Mouse (Mus musculus): Measurements from ENCODE around the gene Mymk. TPM values are rescaled to one million over a fixed set of nuclear protein-coding genes. Genes with fewer than 3 reads are reported as not detected.

The Mymk gene
- total RNA-seq (2021): under 1 TPM in 1 of 2 experiments, not detected in 1; 0.42 TPM

DNA sequence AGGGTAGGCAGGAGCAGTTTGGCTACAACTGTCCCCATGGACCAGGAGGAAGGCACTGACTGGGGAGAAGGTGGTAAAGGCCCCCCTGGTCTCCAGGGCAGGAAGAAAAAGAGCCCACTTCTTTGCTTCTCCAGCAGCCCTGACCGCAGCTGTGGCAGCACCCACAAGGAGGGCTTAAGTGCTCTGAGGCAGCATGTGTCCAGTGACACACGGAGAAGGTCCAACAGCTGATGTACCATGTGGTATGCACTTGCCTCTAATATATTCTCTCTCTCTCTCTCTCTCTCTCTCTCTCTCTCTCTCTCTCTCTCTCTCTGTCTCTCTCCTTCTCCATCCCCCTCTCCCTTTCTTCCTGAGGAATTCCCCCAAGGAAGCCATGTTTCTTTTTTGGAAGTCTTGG, at the start of gene Mymk:
Gene Mymk, minus strand, starts transcription at position 202 of the 400 bp plus-strand sequence.
- no peak for DNase-seq
- intact Hi-C loops (cut with DNase I): no loop called here

DNA sequence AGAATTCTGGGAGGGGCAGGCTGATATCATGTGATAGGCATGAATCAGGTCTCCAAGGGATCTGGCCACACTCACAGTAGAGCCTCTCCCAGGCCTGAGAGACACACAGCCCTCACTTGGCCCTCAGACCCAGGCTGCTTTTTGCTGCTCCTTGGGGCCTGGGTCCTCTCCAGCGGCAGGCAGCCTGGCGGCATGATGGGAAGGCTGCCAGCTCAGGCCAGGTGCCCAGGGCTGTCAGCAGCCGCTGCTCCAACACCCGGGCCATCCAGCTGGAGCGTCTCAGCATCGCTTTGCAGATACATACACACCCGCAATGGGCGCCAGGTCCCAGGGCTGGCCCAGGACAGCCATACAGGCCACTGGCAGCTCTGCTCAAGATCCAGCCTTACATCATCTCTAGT, 48.3 kb upstream of the Mymk start:
- peak; percentile 88 for DNase-seq
- intact Hi-C loops (cut with DNase I): no loop called here

DNA sequence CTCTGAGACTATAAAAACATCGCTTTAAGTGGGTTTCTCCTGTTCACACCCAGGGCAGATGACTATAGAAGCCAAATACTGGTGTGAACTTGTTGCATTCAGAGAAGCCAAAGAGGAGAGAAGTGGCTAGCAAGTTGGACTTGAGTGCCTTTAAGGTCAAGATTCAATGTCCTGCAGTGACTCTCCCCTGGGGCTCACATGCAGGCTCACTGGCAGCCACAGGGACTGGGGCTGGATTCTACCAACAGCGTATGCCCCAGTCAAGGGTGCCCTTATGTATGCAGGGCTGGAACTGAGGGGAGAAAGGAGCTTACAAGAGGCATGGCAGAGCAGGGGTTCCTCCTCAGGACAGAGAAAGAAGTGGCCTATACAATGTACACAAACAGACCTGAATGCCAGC, 47.8 kb upstream of the Mymk start:
- intact Hi-C loops (cut with DNase I): no loop called here
- no peak for DNase-seq

DNA sequence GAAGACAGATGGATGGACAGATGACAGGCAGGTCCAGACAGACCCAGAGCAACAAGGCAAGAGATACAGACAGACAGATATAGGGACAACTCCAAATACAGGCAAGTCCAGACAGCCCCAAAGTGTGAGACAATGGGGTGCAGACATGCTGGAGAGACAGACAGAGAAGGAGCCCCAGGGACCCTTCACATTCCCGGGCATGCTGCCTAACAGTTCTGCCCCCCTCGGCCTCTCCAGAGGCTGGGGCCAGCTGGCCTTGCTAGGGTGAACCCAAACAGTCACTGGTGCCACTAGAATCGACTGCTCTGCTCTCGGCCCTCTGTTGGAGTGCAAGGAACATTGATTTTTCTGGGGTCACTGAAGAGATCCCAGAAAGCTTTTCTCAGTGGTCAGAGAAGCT, 46.5 kb upstream of the Mymk start:
- intact Hi-C loops (cut with DNase I): no loop called here
- DNase-seq: no peak

DNA sequence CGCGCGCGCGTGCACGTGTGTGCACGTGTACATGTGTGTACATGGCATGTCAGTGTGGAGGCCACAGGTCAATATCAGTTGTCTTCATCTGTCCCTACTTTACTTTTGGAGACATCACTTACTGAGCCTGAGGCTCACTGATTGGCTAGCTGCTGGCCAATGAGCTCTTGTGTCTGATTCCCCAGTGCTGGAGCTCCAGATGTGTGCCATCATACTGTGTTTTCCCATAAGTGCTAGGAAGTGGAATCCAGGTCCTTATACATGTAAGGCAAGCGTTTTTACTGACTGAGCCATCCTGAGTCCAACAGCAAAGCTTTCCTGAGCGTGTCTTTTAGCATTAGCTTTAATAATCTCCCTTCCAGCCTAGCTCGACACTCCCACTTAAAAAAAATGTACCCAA, 42.2 kb upstream of the Mymk start:
- intact Hi-C loops (cut with DNase I): no loop called here
- DNase-seq: no peak

DNA sequence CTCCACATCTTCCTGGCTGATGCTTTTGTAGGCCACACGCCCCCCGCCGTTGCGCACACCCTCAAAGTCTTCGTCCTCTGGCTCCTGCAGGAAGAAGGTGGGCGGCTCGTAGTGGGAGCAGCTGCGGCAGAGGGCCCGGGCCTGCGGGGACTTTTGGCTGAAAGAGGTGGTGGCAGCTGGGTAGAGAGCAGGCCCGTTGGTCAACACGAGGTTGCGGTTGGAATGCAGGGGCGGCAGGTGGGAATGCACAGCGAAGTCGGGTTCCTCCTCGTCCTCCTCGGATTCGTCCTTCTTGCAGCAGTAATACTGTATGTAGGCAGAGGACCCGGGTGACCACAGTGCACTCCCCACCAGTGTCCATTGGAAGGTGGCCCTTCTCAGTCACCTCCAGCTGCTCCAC, 40.6 kb upstream of the Mymk start:
- no peak for DNase-seq
- intact Hi-C loops (cut with DNase I): no loop called here

DNA sequence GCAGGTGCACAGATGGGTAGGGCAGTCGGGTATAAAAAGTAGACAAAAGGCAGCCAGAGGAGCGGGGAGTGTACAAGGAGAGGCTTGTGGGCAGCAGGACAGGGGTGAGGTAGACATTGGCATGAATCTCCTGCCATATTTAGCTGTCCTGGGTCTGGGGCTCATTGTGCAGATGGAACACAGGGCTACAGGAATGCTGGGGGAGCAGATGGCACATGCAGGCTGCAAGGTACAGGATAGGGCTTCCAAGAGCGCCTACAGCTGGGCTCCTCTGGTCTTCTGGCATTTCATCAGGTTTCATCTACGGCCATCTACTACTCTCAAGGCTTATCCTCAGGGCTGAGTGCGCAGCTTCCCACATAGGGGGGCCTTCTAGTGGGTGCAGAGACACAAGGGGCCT, 37.1 kb upstream of the Mymk start:
- intact Hi-C loops (cut with DNase I): no loop called here

DNA sequence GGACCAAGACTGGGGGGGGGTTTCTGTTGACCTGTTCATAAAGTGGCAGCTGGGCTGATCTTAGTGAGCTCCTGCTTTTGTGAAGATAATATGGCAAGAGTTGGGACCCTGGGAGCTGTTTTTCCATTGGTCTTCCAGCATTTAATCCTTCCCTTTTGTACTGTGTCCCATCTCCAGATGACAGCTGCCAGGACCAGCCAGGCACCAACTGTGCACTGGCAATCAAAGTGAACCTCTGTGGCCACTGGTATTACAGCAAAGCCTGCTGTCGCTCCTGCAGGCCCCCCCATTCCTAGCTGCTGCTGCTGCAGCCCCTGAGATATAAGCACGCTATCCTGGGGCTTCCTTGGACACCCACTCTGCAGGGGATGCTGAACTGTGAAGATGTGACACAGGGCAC, 36.2 kb upstream of the Mymk start:
- intact Hi-C loops (cut with DNase I): no loop called here
- peak; percentile 63 for DNase-seq

More for the DNA sequence above, 37.1 kb upstream of the Mymk start:
- peak; percentile 54 for DNase-seq

DNA sequence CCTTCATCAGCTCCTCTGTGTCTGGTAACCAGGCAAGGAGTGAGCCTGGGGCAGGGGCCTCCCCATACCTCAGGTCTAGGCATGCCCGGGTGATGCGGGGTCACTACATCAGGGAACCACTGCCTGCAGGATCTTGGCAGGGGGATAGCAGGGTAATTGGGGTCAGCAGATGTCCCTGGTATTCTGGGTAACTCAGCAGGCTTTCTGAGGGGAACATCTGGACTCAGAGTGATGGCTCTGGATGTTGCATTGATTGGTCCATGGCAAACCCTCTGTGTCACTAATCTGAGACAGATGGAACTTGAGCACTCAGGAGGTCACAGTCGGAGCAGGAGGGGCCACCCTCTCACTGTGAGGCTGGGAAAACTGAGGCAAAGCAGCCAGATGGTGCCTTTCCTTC, 34.8 kb upstream of the Mymk start:
- no peak for DNase-seq
- intact Hi-C loops (cut with DNase I): no loop called here

DNA sequence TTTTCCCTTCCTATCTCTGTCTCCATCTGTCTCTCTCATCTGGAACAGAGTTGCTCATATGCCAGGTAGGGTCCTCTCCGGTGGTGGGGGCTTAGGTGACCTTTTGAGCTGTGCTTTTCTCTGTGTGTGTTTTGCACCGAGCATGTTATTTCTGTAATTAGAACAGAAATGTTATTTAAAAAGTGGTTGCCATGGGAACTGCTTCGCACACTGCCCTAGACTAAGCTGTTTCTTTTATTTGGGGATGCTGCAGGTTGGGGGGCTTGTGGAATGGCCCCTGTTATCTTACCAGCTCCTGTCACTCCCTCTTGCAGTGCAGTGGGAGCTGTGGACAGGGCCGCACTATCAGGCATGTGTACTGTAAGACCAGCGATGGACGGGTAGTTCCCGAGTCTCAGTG, 31.6 kb upstream of the Mymk start:
- intact Hi-C loops (cut with DNase I): no loop called here
- no peak for DNase-seq

DNA sequence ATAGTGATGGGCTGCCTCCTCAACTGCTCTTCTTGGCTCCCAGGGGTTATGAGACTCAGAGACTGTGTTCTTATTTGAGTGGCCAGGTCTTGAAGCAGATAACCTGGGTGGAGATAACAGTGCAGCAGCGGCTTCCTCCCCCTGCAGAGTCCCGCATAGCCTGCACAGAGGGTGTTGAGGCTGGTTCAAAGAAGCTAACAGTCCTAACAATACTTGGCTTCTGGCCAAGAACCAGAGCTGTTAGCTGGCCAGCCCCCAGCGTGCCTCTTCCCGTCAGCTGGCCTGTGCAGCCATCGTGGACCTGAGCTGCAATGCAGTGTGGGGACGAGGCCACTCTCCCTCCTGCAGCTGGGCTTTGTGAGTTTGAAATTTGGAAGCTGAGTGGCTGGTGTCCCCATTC, 25.8 kb upstream of the Mymk start:
- intact Hi-C loops (cut with DNase I): no loop called here
- DNase-seq: peak; percentile 66

DNA sequence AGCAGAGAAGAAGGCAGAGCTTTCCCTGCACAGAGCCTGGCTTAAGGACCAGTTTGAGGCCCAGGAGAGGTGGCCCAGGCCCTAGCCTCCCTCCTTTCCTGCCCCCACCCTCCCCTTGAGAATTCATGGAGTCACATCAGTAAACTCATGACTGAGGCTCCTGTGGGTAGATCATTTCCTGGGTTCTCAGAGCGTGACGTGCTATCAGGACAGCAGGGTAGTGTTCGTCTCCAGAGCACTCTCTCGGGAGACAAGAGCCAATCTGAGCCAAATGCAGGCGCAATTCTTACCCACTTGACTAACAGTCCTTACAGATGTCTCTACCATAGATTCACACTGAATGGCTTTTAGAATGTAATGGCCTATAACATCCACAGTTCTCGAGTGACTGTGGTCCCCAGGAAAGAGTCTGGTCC, 25.3 kb upstream of the Mymk start:
- intact Hi-C loops (cut with DNase I): no loop called here
- DNase-seq: no peak

DNA sequence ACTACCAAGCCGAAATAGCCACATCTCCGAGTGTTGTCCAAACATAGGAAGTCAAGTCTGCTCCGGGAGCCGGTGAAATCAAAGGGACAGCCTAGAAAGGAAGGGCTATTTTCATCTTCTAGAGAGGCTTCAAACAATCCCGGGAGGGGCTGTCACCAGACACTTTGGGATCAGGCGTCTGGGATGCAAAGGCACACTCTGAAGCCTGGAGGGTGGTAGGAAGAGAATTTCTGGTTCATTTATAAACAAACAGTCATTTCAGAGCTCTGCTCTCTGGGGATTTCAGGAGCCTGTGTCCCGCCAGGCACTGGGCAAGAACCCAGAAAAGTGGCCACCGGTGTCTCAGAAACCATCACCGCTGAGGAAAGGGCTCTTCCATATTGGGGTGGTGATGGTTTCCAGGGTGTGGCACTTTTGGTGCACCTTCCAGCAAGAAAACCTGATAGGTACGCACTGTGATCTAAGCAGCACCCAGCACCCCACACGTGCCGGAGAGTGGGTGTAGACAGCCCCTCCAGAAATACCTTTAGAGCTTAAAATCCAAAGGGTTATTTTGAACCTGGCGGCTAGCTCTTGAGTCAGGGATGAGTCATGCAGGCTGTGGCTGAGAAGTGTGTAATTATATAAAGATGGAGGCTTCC, 24.5 kb upstream of the Mymk start:
- intact Hi-C loops (cut with DNase I): no loop called here
- DNase-seq: no peak

DNA sequence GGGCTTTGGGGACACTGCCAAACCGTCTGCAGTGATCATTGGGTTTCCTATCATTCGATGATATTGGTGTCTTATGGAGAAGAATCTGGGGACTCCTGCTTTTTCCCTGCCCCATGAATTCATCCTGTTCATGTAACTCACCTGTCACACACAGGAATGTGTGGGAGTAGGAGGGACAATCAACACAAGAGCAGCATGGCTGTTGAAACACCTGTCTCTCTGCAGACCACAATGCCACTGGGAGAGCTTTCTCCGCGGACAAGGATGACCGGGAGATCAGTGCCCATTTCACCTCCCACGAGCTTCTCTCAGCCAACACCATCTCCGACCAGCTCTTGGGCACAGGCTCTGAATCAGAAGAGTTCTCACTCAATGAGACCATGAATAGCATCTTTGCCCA, 23.2 kb upstream of the Mymk start:
- DNase-seq: no peak
- intact Hi-C loops (cut with DNase I): no loop called here

DNA sequence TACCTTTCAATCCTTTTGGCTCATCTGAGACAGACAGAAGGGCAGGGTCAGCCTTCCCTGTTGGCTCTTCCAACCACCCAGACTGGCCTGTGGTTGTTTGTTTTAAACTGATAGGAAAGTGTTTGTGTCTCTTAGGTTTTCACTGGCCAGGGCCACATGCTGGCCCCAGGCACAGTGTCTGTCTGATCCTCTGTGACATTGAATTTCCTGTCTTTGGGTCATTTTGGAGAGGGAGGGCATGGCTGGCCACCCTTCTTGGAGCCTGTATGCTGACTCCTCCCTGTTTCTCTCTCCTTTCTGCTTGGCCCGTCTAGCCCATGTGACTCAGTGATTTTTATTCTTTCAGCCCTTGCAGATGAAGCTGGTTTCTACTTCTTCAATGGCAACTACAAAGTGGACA, 17.3 kb upstream of the Mymk start:
- intact Hi-C loops (cut with DNase I): no loop called here
- DNase-seq: no peak

DNA sequence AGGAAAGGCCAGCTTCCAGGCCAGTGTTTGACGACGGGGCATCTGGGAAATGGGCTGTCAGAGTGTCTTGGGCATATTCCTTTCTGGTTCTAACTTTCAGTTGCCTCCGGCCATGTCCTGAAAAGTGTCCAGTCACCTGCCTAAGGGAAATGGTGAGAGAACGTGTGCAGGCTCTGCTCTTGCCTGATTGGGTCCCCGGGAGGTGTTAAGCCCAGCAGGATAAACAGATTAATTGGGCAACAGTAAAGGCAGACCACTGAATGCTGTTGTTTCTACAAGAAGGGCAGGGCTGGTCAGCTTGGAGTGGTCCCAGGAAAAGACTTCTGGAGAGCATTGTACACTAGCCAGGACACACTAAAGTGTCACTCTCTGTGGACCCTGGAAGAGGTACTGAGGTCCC, 16.7 kb upstream of the Mymk start:
- no peak for DNase-seq
- intact Hi-C loops (cut with DNase I): no loop called here

DNA sequence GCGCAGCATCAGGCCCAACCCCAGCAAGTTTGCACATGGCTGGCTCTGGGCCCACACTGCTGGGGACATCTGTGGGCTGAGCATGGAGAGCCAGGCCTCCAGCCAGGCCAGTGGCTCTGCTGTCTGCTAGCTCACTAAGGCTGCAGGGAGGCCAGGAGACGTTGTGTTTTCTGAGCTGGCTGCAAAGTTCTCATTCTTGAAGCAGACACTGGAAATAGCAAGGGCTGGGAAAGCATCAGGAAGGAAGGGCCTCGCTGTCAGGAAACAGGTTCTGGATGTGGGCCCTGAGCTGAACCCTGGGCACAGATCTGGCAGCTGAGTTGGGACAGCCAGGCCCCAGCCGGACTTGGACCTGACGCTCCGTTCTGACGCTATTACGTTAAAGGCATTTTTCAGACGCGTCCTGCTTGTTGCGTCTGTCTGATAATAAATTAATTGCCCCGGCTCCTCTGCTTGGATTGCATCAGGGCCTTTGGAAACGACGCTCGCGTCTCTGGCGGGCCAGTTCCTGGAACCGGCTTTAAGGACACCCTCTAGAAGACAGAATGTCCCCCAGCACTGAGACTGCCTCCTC, 16.2 kb upstream of the Mymk start:
- intact Hi-C loops (cut with DNase I): no loop called here
- peak; percentile 72 for DNase-seq

DNA sequence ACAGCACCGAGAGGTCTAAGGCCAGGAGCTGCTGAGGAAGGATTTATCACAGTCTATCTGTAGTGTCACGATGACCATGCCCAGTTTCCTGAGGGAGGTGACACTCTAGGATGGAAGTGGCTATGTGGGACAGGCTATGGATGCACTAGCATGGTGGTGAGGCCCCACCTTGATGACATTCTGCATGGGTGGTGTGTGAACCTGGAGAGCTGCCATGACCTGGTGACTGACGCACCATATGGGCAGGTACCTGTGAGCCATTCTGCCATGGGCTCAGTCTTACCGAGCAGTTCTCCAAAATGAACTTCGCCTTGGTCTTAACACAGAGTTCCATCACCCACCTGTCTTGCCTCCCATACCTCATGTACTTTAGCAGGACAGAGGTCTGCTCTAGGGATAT, 15.6 kb upstream of the Mymk start:
- no peak for DNase-seq
- intact Hi-C loops (cut with DNase I): no loop called here

DNA sequence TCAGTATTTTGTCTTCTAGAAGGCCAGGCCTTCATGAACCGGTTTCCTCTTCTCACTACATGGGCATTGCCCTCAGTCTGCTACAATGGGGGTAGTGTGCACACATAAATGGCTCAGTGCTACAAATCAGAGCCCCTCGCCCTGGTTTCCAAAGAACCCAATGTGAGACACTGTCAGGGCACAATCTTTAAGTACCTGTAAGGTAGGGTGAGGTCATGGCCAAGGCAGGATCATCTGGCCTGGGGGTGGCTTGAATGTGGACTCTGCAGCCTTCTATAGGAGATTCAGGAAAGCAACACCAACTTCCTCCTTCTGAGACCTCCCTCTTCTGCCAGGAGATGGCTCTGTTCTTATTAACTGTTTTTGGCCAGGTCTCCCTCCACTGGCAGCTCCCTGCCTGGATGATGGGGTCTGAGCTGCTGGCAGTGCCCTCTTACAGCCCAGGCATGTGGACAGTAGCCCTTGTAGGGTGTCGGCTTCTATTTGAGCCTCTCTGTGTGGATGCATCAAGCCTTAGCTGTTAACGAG, 14.6 kb upstream of the Mymk start:
- no peak for DNase-seq
- intact Hi-C loops (cut with DNase I): no loop called here

DNA sequence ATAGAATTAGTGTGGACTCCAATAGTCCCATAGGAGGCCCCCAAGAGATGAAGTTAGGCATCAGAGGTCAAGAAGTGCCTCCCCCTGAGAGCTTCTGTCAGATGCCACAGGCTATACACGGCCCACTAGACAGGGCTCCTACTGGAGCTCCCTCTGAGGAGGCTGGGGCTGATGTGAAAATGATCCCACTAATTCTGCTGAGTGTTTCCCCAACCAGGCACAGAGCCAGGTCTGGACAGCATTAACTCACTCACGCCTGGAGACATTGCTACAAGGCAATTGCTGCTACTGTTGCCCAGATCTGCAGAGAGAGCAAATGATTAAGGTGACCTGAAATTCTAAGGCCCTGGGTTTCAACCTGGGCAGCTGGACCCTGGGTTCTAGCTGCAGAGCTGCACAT, 13.8 kb upstream of the Mymk start:
- DNase-seq: peak; percentile 45
- intact Hi-C loops (cut with DNase I): no loop called here

DNA sequence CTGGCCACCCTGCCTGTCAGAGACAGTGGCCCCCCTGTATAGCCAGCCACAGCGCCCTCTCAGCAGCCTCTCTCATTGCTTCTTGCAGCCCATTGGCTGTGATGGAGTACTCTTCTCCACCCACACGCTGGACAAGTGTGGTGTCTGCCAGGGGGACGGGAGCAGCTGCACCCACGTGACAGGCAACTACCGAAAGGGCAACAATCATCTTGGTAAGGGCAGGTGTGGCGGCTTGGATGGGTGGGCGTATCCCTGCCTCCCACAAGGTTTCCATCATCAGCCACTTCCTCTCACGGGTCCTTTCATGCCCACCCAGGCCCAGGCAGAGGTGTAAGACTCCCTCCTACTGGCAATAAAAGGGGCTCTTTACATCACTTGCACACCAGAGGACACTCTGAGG, 13.0 kb upstream of the Mymk start:
- intact Hi-C loops (cut with DNase I): no loop called here
- no peak for DNase-seq

DNA sequence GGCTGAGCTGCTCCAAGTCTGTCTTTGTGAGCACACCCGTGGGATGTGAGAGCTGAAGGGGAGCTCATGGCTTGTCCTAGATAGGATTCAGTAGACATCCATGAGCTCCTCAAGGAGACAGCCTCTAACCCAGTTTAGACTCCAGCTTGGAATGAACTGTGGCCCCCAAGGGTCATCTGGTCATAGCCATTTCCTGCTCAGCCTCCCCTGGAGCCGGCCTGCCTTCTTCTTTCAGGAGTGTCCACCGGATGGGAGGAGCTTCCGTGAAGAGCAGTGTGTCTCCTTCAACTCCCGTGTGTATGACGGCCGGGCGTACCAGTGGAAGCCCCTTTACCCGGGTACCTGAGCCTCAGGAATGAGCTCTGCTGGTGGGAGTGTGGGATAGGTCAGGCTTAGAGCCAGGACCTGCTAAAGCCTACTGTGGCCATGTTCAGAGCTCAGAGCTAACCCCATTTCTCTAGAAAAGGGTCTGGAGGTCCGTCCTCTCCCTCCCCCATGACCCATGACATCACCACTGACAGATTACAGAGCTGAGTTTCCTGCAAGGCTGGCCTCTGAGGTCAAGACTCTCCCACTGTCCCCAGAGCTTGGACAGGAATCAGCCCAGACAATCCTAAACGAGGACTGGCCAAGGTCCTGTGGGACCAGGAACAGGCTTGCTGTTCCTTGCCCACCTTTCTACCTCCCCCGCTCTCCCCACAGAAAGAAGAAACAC, 11.9 kb upstream of the Mymk start:
- intact Hi-C loops (cut with DNase I): no loop called here

More for the DNA sequence above, 11.9 kb upstream of the Mymk start:
- no peak for DNase-seq
